Mouse (Mus musculus) kidney, adult 2 months (tissue): ENCODE results near the gene Nfib. TPM values are rescaled to one million over a fixed set of nuclear protein-coding genes. Genes with fewer than 3 reads are reported as not detected.

Source experiments
- DNase-seq: peaks from one replicate; pipeline ENCODE4 v3.0.0; 2021
- H3K27ac ChIP-seq: fragments of 200-500 bp; 2 replicates; pipeline ENCODE4 v1.5.1; 2012; ENCODE audit warnings: low read depth, low read length, control low read depth, inconsistent platforms; ENCODE audit not compliant: insufficient read depth
- H3K27me3 ChIP-seq: fragments of 200-500 bp; replicated peaks from 2 replicates; pipeline ENCODE4 v1.6.1; 2012; ENCODE audit warnings: mild to moderate bottlenecking, moderate library complexity, low read length, inconsistent platforms; ENCODE audit not compliant: control insufficient read depth, insufficient read depth
- H3K36me3 ChIP-seq: fragments of 200-500 bp; 2 replicates; pipeline ENCODE4 v1.6.1; 2012; ENCODE audit warnings: mild to moderate bottlenecking, moderate library complexity, low read length, inconsistent platforms; ENCODE audit not compliant: control insufficient read depth, insufficient read depth
- H3K4me1 ChIP-seq: fragments of 200-500 bp; 2 replicates; pipeline ENCODE4 v1.6.1; 2011; ENCODE audit warnings: low read length; ENCODE audit not compliant: control insufficient read depth, insufficient read depth
- H3K4me3 ChIP-seq: fragments of 200-500 bp; 2 replicates; pipeline ENCODE4 v1.5.1; 2011; ENCODE audit warnings: mild to moderate bottlenecking, low read depth, low read length, control low read depth; ENCODE audit not compliant: insufficient read depth
- CTCF ChIP-seq: fragments of 200-500 bp; conservative IDR thresholded peaks from 2 replicates; pipeline ENCODE4 v1.5.1; 2011; ENCODE audit warnings: low read depth, mild to moderate bottlenecking, control low read depth, low read length, moderate library complexity, mixed read lengths; ENCODE audit not compliant: insufficient read depth, insufficient read length
- POLR2A ChIP-seq: fragments of 200-500 bp; IDR thresholded peaks from one replicate; pipeline ENCODE4 v1.6.1; 2011; ENCODE audit warnings: low read depth, low read length, control low read depth
- WGBS: fragments of 180-500 bp; shearing (Covaris S2); methylation state at CpG from one replicate; pipeline ENCODE4 v1.1.7; 2018; 5-methylcytosine and 5-hydroxymethylcytosine counted together
- polyA plus RNA-seq: library from polyadenylated mRNA; depleted of rRNA; stranded (reverse); fragments of >200 nt; gene quantifications from 2 replicates; pipeline ENCODE4 v1.2.3, GENCODE M21; 2012

Gene Nfib
- polyA plus RNA-seq, 1 experiment: 17.6 TPM

DNA sequence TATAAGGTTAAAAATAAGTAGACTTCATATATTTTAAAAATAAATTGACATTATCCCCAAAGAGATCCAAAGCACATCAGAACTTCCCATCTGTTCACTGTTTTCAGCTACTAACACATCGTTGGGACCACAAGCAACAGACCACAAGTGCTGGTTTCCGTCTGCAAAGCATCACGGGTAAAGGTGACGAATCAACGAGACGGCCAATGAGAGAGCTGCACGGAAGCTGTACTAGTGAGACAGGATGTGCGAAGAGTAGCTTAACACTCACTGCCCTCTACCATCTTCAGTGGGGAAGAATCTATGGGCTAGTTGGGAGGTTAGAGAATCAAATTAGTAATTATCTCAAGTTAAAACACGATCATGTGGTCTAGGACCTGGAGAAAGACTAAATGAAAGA, 302.9 kb downstream of the Nfib start:
- 97% methylated on average over 9 of the region's 9 CpGs for WGBS

DNA sequence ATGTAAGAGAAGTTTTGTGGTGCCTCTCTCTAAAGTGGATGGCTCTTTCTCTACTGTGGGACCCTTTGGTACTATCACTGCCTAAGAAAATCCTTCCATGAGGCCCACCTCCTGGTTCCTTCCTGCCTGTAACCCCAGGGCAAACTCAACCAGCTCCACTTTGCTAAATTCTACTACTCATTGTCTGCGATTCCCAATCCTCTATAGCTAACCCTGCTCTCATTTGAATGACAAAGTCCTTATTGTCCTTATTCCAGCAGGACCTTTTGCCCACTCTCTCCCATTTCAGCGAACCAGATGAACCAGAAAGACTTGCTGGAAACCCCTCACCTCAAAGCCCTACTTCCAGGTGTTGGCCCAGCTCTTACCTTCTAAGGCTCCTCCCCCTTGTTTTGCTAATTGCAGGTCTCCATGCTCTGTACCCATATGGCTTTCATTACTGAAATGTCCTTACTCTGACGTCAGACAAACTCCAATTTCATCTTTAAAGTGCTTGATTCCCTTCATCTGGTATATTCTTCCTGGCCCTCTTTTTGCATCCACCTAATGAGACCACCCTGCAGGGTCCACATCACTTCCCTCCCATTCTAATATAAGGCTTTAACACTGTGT, 304.0 kb downstream of the Nfib start:
- no peaks in the 10 kb centered on the region for H3K27me3 ChIP-seq
- H3K27ac ChIP-seq: no peak overlapping the region
- TF ChIP-seq POLR2A (no peak), CTCF (no peak)
- 79% methylated on average over 3 of the region's 3 CpGs for WGBS
- peaks cover 31% of the 10 kb centered on the region for H3K4me1 ChIP-seq
- no peak overlapping the region for H3K4me3 ChIP-seq
- DNase-seq: no peak
- H3K36me3 ChIP-seq: no peaks in the 10 kb centered on the region

More for the DNA sequence above, 302.9 kb downstream of the Nfib start:
- Histone ChIP-seq H3K36me3 (no peaks in the 10 kb centered on the region), H3K4me3 (no peak overlapping the region), H3K27me3 (no peaks in the 10 kb centered on the region), H3K27ac (no peak overlapping the region), H3K4me1 (peaks cover 31% of the 10 kb centered on the region)
- DNase-seq: no peak
- TF ChIP-seq CTCF: no peak
- TF ChIP-seq POLR2A: no peak

DNA sequence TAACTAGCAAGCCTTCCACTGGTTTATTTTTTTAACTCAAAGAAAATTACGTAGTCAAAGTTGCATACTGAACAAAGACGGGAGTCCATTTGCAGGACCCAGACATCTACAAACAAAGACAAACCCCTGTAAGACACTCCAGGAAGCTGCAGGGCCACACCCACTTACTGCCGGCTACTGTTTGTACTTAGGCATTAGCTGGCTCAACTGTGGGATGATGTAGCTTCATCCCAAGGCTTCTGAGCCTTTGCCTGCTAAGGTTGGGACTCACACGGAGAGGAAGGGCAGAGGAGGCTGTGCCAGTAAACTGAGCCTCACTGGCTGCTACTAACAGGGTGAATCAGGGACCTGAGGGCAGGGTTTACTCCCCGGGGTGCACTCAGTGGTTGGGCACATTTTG, 305.0 kb downstream of the Nfib start:
- no peaks in the 10 kb centered on the region for H3K36me3 ChIP-seq
- WGBS: 17% methylated on average over 5 of the region's 5 CpGs
- no peaks in the 10 kb centered on the region for H3K27me3 ChIP-seq
- peaks cover 34% of the 10 kb centered on the region for H3K4me1 ChIP-seq
- TF ChIP-seq CTCF: no peak
- TF ChIP-seq POLR2A: no peak
- H3K4me3 ChIP-seq: no peak overlapping the region
- H3K27ac ChIP-seq: peak overlapping the region; percentile 27
- DNase-seq: peak; percentile 71

DNA sequence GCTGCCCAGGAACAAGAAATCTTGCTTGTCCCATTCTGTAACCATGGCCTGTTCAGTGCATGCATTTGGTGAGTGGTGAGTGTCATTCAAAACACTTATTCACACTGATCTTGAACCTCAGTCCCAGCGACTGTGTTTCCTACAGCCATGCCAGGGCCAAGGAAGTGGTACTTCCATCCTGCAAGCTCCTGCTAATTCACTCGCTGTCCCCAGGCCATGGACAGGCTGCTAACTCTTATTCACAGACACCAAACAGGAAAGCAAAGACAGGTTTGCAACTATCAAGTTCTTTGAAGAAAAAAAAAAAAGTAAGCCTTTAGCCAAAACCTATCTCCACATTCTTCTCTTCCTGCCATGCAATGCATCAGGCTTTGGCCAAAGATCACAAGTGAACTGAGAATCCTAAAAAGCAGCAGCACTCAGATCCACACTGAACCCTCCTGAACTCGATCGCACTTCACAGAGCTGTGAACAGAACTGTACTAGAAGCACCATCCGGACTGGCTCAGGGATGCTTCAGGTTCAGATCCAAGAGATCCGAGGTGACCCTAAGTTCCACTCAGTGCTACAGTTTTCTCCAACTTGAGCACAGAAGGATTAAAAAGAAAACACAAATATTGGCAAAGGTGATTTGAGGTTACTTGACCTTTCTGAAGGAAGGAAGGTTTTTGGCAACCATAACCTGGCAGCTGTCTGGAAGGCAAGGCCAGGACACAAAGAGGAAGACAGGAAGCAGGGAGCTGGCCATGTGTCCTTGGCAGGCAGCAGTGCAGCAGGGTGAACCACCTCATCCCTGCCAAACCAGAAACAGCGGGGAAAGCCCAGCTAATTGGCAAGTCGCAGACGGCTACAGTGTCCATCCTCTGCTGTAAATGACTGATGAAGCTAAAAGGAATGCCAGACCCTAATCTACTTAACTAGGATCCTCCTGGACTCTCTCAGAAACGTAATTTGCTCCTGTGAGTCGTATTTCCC, 305.9 kb downstream of the Nfib start:
- Histone ChIP-seq H3K36me3 (no peaks in the 10 kb centered on the region), H3K4me1 (peaks cover 32% of the 10 kb centered on the region), H3K27ac (peak overlapping the region; percentile 27), H3K27me3 (no peaks in the 10 kb centered on the region), H3K4me3 (no peak overlapping the region)
- no peak for TF ChIP-seq CTCF
- no peak for TF ChIP-seq POLR2A
- peak; percentile 93 for DNase-seq
- 33% methylated on average over 11 of the region's 11 CpGs for WGBS

DNA sequence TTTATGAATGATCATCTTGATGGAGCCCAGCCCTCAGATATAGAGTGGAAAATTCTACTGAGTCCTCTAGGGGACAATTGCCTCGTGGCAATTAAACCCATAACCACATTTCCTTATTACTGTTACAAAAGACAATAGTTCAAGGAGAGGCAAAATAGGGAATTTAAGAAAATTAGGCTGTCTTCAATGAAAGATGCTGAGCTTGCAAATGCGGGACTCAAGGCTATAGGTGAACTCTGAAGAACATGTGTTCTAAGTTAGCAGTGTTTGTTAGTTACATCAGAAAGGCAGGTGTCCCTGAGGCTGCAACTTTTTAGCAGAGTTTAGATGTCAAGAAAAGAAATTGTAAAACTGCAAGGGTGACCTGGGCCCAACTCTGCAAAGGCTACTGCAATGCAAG, 307.3 kb downstream of the Nfib start:
- Histone ChIP-seq H3K27me3 (no peaks in the 10 kb centered on the region), H3K4me3 (no peak overlapping the region), H3K4me1 (peaks cover 34% of the 10 kb centered on the region), H3K36me3 (no peaks in the 10 kb centered on the region), H3K27ac (no peak overlapping the region)
- 75% methylated on average over 2 of the region's 2 CpGs for WGBS
- no peak for TF ChIP-seq POLR2A
- no peak for TF ChIP-seq CTCF
- no peak for DNase-seq

DNA sequence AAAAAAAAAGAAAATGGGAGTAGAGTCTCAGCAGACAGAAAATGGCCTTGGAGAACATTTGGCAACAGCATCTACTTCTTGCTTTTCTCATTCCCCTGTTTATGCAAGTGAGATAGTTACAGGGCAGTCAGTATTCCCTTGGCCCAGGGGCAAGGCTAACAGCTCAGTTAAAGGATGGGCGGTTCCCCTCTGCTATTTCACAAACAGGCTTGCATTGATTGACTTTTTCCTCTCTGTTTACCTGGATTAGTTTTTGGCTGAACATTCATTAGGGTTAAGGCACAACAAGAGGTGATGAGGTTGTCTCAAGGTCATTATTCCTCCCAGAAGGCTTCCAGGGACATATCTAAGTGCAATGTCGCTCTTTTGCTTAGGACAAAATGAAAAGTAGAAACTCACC, 308.7 kb downstream of the Nfib start:
- Histone ChIP-seq H3K36me3 (no peaks in the 10 kb centered on the region), H3K4me3 (no peak overlapping the region), H3K27me3 (no peaks in the 10 kb centered on the region), H3K4me1 (peaks cover 40% of the 10 kb centered on the region), H3K27ac (0 out of 2 replicates have a peak overlapping the region, but pooled peaks have one; percentile 26)
- TF ChIP-seq CTCF (no peak), POLR2A (no peak)
- peak; percentile 77 for DNase-seq
- WGBS: 58% methylated on average over 2 of the region's 2 CpGs

DNA sequence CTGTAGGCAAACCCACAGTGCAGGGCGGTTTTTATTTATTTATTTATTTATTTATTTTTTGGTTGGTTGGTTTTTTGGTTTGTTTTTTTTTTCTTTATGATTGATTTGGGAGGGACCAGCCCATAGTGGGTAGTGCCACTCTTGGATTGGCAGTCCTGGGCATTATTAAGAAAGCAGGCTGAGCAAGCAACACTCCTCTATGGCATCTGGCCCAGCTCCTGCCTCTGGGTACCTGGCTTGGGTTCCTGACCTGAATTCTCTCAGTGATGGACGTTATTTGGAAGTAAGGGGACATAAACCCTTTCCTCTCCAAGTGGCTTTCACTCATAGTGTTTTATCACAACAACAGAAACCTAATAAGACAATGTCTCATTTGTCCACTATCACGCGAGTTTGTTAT, 309.5 kb downstream of the Nfib start:
- 72% methylated on average over 4 of the region's 4 CpGs for WGBS
- Histone ChIP-seq H3K4me3 (no peak overlapping the region), H3K27ac (peak overlapping the region; percentile 39), H3K27me3 (no peaks in the 10 kb centered on the region), H3K4me1 (peaks cover 46% of the 10 kb centered on the region), H3K36me3 (no peaks in the 10 kb centered on the region)
- peak; percentile 53 for DNase-seq
- TF ChIP-seq POLR2A: no peak
- TF ChIP-seq CTCF: no peak
